Mouse (Mus musculus) midbrain, embryonic 16.5 days (tissue): ENCODE data around the gene B4galnt2. TPM values are rescaled to one million over a fixed set of nuclear protein-coding genes. Genes with fewer than 3 reads are reported as not detected.

Source experiments
- ATAC-seq: fragments of 200-750 bp; cut with Nextera tagmentation; 2 replicates; pipeline ENCODE4 v1.8.0; 2017; ENCODE audit warnings: moderate TSS enrichment
- H3K27ac ChIP-seq: fragments of 300-500 bp; sonication (generic); 2 replicates; pipeline ENCODE4 v1.5.1; 2014; ENCODE audit warnings: mild to moderate bottlenecking, low read length, mixed read lengths
- H3K27me3 ChIP-seq: fragments of 300-500 bp; sonication (generic); 2 replicates; pipeline ENCODE4 v1.6.1; 2014; ENCODE audit warnings: low read depth, low read length, mixed read lengths; ENCODE audit not compliant: control insufficient read depth, insufficient read depth
- H3K36me3 ChIP-seq: fragments of 300-500 bp; sonication (generic); 2 replicates; pipeline ENCODE4 v1.6.1; 2014; ENCODE audit warnings: mild to moderate bottlenecking, low read length, moderate library complexity, mixed read lengths; ENCODE audit not compliant: control insufficient read depth, insufficient read depth
- H3K4me1 ChIP-seq: fragments of 300-500 bp; sonication (generic); 2 replicates; pipeline ENCODE4 v1.6.1; 2014; ENCODE audit warnings: mild to moderate bottlenecking, low read length, mixed read lengths; ENCODE audit not compliant: control insufficient read depth, insufficient read depth
- H3K4me2 ChIP-seq: fragments of 300-500 bp; sonication (generic); 2 replicates; pipeline ENCODE4 v1.6.1; 2014; ENCODE audit warnings: mild to moderate bottlenecking, low read length, mixed read lengths
- H3K4me3 ChIP-seq: fragments of 300-500 bp; sonication (generic); 2 replicates; pipeline ENCODE4 v1.5.1; 2014; ENCODE audit warnings: low read depth, mild to moderate bottlenecking, low read length, moderate library complexity, mixed read lengths
- H3K9ac ChIP-seq: fragments of 300-500 bp; sonication (generic); 2 replicates; pipeline ENCODE4 v1.6.1; 2014; ENCODE audit warnings: low read depth, low read length, mixed read lengths
- H3K9me3 ChIP-seq: fragments of 300-500 bp; sonication (generic); replicated peaks from 2 replicates; pipeline ENCODE4 v1.6.1; 2014; ENCODE audit warnings: mild to moderate bottlenecking, low read length, mixed read lengths; ENCODE audit not compliant: control insufficient read depth, poor library complexity, severe bottlenecking
- WGBS: fragments of 180-500 bp; shearing (Covaris S2); extraction: QIAGEN DNeasy Blood & Tissue Kit; methylation state at CpG from one replicate; pipeline ENCODE4 v1.1.7; 2014; 5-methylcytosine and 5-hydroxymethylcytosine counted together
- polyA plus RNA-seq: library from polyadenylated mRNA; unstranded; fragments of >200 nt; fragmentation: Nextera tagmentation; extraction: Ambion mirVana; gene quantifications from 2 replicates; pipeline ENCODE4 v1.2.1, GENCODE M21; 2015

Gene B4galnt2
- polyA plus RNA-seq, 1 experiment from 2014 or later = not detected

DNA sequence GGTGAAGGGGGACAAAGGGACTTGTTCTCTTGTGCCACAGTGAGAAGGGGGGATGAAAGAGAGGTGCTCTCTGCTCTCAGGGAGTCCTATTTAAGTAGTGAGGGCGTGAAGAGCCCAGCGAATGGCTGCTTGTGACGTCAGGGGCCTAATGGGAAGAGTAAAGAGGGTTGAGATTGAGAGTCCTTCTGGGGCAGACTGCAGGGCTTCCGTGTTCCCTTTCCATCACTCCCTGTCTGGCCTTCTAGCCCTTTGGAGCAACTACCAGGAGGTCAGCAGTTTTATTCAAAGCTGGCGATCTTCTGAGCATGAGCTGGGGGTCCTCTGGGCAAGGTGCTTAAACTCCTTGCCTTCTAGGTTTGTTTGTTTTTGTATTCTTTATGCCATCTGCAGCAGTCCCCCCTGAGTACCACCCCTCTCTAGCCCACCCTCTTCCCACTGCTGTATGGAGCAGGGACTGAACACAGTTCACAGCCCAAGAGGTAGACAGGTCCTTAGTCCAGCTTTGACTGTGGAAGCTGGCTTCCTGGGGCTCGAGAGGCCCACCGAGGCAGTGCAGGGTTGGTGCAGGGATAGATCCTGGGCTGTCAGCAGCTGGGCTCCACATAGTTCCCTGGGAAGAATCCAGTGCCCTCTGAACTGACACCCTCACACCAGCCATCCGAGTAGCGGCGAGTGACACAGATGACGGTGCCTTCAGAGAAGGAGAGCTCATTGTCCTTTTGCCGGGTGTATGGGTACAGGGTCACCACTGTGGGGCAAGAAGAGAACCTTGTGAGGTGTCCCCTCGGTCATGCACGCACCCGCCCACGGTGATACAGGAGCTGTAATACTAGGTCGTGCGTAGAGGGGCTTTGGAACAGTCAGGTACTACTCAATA lies 82.3 kb downstream of the B4galnt2 start:
- Histone ChIP-seq H3K4me3 (no peak overlapping the region), H3K27ac (no peak overlapping the region), H3K9me3 (no peaks in the 10 kb centered on the region), H3K9ac (no peak overlapping the region), H3K27me3 (peaks cover 81% of the 10 kb centered on the region), H3K4me2 (no peak overlapping the region), H3K36me3 (no peaks in the 10 kb centered on the region), H3K4me1 (peaks cover 20% of the 10 kb centered on the region)
- 31% methylated on average over 18 of the region's 18 CpGs for WGBS
- ATAC-seq = no peak

- peaks cover 88% of the 10 kb centered on the region for H3K27me3 ChIP-seq
Measured at GRCm38 (mm10) chr11:95831641-95832040, 83.0 kb downstream of the B4galnt2 start.

GRCm38 (mm10) chr11:95831276-95831619 lies 83.4 kb downstream of the B4galnt2 start:
- Histone ChIP-seq H3K4me3 (peak overlapping the region; percentile 24; the same call in 1 of the 2 replicates), H3K4me2 (peak overlapping the region; percentile 45; the same call in 1 of the 2 replicates), H3K4me1 (peaks cover 20% of the 10 kb centered on the region), H3K27ac (no peak overlapping the region), H3K27me3 (peaks cover 91% of the 10 kb centered on the region), H3K36me3 (no peaks in the 10 kb centered on the region), H3K9ac (no peak overlapping the region), H3K9me3 (no peaks in the 10 kb centered on the region)
- no peak for ATAC-seq
- WGBS = 6% methylated on average over 10 of the region's 10 CpGs

More at GRCm38 (mm10) chr11:95831641-95832040, 83.0 kb downstream of the B4galnt2 start:
- no peak for ATAC-seq
- Histone ChIP-seq H3K4me1 (peaks cover 20% of the 10 kb centered on the region), H3K9me3 (no peaks in the 10 kb centered on the region), H3K9ac (no peak overlapping the region), H3K36me3 (no peaks in the 10 kb centered on the region), H3K4me2 (no peak overlapping the region), H3K4me3 (no peak overlapping the region), H3K27ac (no peak overlapping the region)
- WGBS = 4% methylated on average over 14 of the region's 15 CpGs

- Histone ChIP-seq H3K9me3 (no peaks in the 10 kb centered on the region), H3K27ac (no peak overlapping the region), H3K36me3 (no peaks in the 10 kb centered on the region), H3K27me3 (peaks cover 90% of the 10 kb centered on the region), H3K4me3 (peak overlapping the region; percentile 24), H3K4me2 (peak overlapping the region; percentile 45), H3K9ac (0 out of 2 replicates have a peak overlapping the region, but pooled peaks have one; percentile 14), H3K4me1 (peaks cover 20% of the 10 kb centered on the region)
- WGBS = 3% methylated on average over 80 of the region's 80 CpGs
- ATAC-seq = no peak
Measured at GRCm38 (mm10) chr11:95830411-95831275, 84.0 kb downstream of the B4galnt2 start.

- Histone ChIP-seq H3K9ac (no peak overlapping the region), H3K27me3 (peaks cover 91% of the 10 kb centered on the region), H3K36me3 (no peaks in the 10 kb centered on the region), H3K4me2 (no peak overlapping the region), H3K4me1 (peaks cover 27% of the 10 kb centered on the region), H3K27ac (no peak overlapping the region), H3K4me3 (no peak overlapping the region), H3K9me3 (no peaks in the 10 kb centered on the region)
- WGBS = 42% methylated on average over 4 of the region's 4 CpGs
- ATAC-seq = no peak
Measured at GRCm38 (mm10) chr11:95829526-95830050, 85.1 kb downstream of the B4galnt2 start.

GRCm38 (mm10) chr11:95828181-95828964 lies 86.3 kb downstream of the B4galnt2 start:
- no peak overlapping the region for H3K9ac ChIP-seq
- 74% methylated on average over 11 of the region's 11 CpGs for WGBS
- no peaks in the 10 kb centered on the region for H3K36me3 ChIP-seq
- H3K4me2 ChIP-seq = no peak overlapping the region
- H3K27ac ChIP-seq = no peak overlapping the region
- H3K9me3 ChIP-seq = no peaks in the 10 kb centered on the region
- no peak overlapping the region for H3K4me3 ChIP-seq
- ATAC-seq = no peak
- H3K4me1 ChIP-seq = peaks cover 23% of the 10 kb centered on the region
- H3K27me3 ChIP-seq = peaks cover 84% of the 10 kb centered on the region

GRCm38 (mm10) chr11:95827464-95828085 lies 87.1 kb downstream of the B4galnt2 start:
- Histone ChIP-seq H3K4me3 (no peak overlapping the region), H3K4me1 (peaks cover 22% of the 10 kb centered on the region), H3K4me2 (no peak overlapping the region), H3K36me3 (no peaks in the 10 kb centered on the region), H3K9me3 (no peaks in the 10 kb centered on the region), H3K27ac (no peak overlapping the region), H3K27me3 (peaks cover 83% of the 10 kb centered on the region), H3K9ac (no peak overlapping the region)
- ATAC-seq = no peak
- 15% methylated on average over 3 of the region's 3 CpGs for WGBS

DNA sequence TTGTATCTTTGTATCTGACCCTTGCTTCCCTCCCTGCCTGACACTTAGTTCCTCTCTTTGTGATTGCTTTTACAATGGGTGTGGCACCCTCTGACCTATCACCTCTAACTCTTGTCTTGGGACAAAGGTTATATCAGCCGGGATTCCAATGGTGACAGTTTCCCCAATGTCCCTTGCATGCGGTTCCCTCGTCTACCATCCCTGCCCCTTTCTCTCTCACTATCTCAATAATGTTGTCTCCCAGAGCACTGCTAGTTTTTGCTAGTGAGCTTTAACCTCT lies 87.6 kb downstream of the B4galnt2 start:
- no peak for ATAC-seq
- Histone ChIP-seq H3K36me3 (no peaks in the 10 kb centered on the region), H3K4me3 (no peak overlapping the region), H3K9me3 (no peaks in the 10 kb centered on the region), H3K4me2 (no peak overlapping the region), H3K27me3 (peaks cover 80% of the 10 kb centered on the region), H3K27ac (no peak overlapping the region), H3K4me1 (peaks cover 22% of the 10 kb centered on the region), H3K9ac (no peak overlapping the region)
- WGBS = 33% methylated on average over 3 of the region's 3 CpGs
